Mouse (Mus musculus) c-Kit-positive CD71-negative TER-119-negative erythroid progenitor cells, embryonic 14.5 days (primary cell): ENCODE data around the gene Pcsk7.

Experiments used
- DNase-seq: peaks from one replicate; pipeline ENCODE4 v3.0.0-alpha.2; 2013; ENCODE audit warnings: low read depth

Pcsk7 gene

DNA sequence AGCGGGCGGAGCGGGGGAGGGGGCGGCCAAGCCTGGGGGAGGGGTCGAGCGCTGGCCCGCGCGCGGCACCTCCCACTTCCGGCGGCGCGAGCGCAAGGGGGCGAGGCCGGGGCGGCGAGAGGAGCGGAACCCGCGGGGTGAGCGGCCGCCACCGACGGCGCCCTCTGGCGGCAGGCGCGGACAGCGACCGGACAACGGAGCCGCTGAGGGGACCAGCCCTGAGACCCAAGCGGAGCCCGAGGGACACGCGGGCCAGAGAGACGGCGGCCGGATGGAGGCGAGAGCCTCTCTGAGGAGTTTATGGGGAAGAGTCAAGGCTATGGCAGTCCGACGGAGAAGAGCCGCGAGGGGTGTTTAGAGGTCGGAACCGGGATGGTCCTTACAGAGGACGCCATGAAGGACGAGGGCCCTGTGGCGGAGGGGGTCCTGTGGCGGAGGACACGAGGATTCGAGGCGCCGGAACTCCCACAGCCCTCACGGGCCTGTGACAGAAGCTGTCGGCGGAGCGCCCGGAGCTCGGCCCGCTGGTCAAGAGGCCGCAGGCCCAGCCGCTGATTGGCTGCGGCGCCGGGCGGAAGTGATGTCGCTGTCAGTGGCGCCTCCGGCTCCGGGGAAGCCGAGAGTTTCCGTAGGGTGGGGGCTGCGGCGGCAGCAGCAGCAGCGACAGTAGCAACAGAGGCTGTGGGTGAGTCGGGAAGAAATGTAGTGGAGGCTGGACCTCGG, at the start of gene Pcsk7, which contains the start of gene Rnf214:
Gene Pcsk7, plus strand, starts transcription at position 143 of the 723 bp plus-strand sequence.
Gene Rnf214, minus strand, starts transcription at position 557 of the 723 bp plus-strand sequence.
- peak; percentile 64 for DNase-seq

- no peak for DNase-seq
These were observed 46.9 kb upstream of the Pcsk7 start for GRCm38 (mm10) chr9:45859364-45859763.

DNA sequence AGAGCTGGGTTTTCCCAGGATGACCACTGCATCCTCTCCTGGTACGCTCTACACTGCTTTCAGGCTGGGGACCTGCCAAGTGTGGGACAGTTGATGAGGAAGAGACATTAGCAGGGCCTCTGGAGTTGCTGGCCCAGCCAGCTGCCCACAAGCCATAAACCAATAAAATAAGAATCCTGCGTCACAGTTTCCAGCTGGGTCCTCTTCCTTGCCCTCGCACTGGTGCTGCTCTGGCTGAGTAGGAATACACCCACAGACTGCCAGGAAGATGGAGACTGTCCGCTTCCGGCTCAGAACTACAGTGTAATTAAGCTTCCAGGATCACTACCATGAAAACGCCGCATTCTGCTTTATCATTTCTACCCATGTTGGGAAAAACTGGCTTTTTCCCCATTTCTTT, 44.5 kb upstream of the Pcsk7 start:
- no peak for DNase-seq

DNA sequence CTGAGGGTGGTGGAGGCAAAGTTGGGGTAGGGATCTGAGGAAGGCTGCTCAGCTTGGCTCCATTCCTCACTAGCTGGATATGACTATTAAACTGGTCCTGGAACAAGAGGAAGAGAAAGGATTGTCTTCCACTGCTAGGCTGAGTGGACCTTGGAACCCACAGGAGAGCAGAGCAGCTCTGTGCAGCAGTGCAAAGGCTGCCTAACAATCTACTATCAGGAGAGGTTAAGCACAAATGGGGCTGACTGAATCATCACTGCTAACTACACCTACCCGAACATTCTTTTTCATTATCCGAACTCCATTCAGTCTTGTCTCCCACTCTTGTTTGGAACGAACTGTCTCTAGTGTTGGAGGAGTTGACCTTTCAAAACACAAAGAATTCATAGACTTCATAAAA, 37.1 kb upstream of the Pcsk7 start:
- DNase-seq, result no peak

DNA sequence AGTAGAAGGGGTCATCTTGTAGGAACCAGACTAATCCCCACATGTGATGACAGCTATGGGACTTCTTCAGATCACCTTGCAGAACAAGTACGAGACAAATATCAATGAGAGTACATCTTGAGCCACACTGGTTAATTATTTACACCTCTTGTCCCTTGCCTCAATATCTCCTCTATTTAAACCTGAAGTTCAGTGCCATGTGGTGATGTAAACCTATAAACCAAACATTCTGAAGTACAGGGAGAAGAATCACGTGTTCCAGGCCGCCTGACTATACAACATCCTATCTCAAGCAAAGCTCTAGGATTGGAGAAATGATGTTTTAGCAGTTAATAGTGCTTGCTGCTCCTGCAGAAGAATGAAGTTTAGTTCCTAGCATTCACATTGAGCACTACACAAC, 36.0 kb upstream of the Pcsk7 start:
- no peak for DNase-seq

GRCm38 (mm10) chr9:45877928-45878327, 28.4 kb upstream of the Pcsk7 start:
- DNase-seq, result no peak

- DNase-seq, result no peak
These were observed 12.6 kb upstream of the Pcsk7 start for GRCm38 (mm10) chr9:45893681-45894080.

DNA sequence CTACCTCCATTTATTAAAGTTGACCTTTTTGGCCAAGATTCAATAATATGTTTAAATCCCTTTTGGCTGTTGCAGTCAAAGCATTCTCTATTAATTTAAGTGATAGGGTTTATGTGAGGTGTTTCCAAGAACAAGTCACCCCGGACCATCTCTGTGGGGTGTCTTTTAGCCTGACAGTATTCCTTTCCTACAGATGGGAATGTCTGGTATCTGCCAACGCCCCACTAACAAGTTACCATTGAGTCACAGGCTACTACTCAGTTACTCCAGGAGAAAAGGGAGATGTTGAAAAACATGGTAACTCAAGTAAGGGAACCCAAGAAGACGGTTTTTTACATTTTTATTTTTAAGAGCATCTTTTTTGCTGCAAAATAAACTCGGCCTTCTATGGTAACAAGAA, 1.1 kb upstream of the Pcsk7 start:
- DNase-seq, result no peak

GRCm38 (mm10) chr9:45905811-45906237, 473 bp upstream of the Pcsk7 start:
- peak; percentile 10 for DNase-seq

DNA sequence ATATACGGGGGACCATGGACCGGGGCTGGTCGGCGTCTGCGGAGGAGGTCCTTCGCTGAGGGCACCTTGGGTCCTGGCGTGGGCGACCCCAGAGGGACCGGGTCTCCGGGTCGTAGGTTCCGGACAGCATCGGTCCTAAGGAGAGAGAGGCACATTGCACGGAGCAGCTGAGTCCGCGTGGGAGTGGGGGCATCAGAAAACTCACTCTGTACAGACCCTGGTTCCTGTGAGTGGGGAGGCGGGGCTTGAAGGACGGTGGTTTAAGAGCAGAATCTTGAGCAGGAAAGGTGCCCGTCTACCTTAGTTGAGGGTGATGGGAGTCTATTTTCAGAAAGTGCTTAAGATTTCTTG, 756 bp downstream of the Pcsk7 start:
- peak; percentile 7 for DNase-seq

- DNase-seq, result no peak
These were observed 4.7 kb downstream of the Pcsk7 start for GRCm38 (mm10) chr9:45910995-45911394.

DNA sequence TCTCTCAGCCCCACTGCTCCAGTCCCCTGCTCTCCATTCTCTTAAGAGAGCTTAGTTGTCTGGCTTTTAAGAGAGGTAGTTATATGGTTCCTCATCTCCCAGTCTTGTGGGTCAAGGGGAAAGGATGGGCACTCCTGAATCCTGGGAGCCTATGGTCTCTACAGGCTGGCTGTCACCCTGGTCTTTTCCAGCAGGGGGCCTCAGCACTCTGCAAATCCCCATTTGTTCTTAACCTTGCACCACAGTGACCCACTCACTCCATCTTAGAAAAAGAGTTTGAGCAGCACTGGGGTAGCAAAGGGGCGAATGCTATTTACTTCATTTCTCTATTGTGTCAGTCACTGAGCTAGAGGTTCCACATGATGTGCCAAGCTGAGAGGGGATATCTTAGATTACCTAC, 5.4 kb downstream of the Pcsk7 start:
- peak; percentile 48 for DNase-seq

GRCm38 (mm10) chr9:45915659-45916058, 9.4 kb downstream of the Pcsk7 start:
- DNase-seq, result no peak

- DNase-seq, result no peak
These were observed 11.0 kb downstream of the Pcsk7 start for GRCm38 (mm10) chr9:45917041-45917934.

GRCm38 (mm10) chr9:45919895-45920294, 13.6 kb downstream of the Pcsk7 start:
- no peak for DNase-seq

GRCm38 (mm10) chr9:45929285-45929684, 23.0 kb downstream of the Pcsk7 start:
- DNase-seq, result no peak

GRCm38 (mm10) chr9:45931958-45932357, 25.7 kb downstream of the Pcsk7 start:
- no peak for DNase-seq

DNA sequence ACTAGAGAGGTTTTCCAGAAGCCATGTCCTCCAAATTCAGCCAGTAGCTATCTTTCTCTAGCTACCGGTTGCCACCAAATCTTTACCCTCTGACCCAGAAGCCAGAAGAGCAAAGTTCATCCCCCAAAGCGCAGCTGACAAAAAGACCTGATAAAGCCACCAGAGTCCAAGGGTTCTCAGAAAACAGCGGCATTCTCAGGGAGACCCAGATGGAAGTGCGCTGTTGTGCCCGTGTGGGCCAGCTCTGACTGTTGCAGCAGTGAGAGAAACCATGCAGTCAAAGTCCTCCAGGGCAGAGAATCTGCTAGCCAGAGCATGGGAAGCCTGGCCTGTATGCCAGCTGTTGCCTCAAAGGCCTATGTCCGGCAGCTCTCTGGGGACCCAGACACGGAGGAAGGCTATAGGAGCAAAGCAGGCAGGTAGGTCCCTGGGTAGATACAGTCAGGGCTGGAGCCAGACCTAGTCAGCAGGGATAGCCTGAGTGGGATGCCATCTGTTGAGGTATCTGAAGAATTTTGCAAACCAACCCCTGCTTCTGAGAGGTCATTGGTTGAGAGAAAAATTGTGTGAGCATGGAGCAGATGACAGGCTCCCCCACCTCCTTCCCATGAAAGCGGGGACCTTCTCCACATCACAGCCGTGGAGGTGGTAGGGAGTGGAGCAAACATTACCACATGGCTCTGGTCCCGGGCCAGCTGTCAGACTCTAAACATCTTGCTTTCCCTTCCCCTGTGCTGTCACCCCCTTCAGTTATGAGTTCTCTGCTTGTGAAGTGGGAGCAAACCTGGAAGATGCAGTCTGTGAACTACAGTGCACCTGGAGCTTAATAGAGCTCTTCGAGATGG, 26.5 kb downstream of the Pcsk7 start:
- DNase-seq, result no peak

GRCm38 (mm10) chr9:45935628-45936210, 29.4 kb downstream of the Pcsk7 start, which contains the start of gene Tagln:
Gene Tagln (minus strand): TSS chr9:45936058.
- no peak for DNase-seq

DNA sequence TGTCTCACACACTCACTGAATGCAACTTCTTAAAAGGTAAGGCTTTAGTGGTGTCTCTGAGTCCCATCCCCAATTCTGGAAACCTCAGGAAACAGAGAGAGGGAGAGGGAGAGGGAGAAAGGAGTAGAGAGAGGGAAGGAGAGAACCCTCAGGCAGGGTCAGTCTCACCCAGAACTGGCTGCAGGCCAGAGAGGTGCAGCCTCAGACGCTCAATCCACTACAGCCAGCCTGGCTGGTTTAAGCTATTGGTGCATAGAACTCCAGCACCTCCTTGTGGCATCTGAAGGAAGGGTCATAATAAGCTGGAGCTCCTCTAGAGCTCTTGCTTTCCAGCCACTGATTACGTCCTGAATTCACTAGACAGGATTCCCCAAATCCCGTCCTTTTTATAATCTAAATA, 30.6 kb downstream of the Pcsk7 start:
- no peak for DNase-seq

GRCm38 (mm10) chr9:45938088-45938487, 31.8 kb downstream of the Pcsk7 start:
- DNase-seq, result no peak
